Mouse (Mus musculus): ENCODE measurements around the gene Akap8l.

DNA sequence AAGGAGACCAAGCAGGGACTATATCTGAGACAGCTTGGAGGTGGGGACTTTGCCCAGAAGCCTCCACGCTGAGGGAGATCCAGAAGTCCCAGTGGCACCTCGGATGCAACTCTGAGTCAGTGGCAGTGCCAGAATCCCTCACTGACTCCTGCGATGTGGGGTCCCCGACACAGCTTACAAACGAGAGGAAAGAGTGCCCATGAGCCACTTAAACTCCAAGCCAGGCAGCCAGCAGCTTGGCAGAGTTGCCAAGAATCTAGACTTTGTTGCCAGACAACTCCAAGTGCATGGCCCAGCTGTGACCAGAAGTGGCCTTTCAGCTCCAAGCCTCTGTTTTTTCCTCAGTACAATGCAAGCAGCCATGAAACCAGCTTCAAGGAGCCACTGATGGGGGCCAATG lies 33.3 kb upstream of the Akap8l start:
- TF ChIP-seq POLR2A (IDR thresholded peaks at IDR 0.05; ENCODE audit: insufficient read depth, low read depth, low read length) (no peak), CTCF (IDR thresholded peaks at IDR 0.05) (no peak)

All from heart, adult 2 months (tissue).